Mouse (Mus musculus) testis, adult 2 months (tissue): ENCODE data around the gene Zfp697. TPM values are rescaled to one million over a fixed set of nuclear protein-coding genes. Genes with fewer than 3 reads are reported as not detected.

Experiments
- H3K27ac ChIP-seq: fragments of 200-500 bp; 2 replicates; pipeline ENCODE4 v1.5.1; 2012; ENCODE audit warnings: low read depth, low read length; ENCODE audit not compliant: control insufficient read depth, insufficient read depth
- H3K27me3 ChIP-seq: fragments of 200-500 bp; 2 replicates; pipeline ENCODE4 v1.6.1; 2012; ENCODE audit warnings: mild to moderate bottlenecking, low read length, moderate library complexity; ENCODE audit not compliant: control insufficient read depth, insufficient read depth
- H3K36me3 ChIP-seq: fragments of 200-500 bp; 2 replicates; pipeline ENCODE4 v1.6.1; 2012; ENCODE audit warnings: mild to moderate bottlenecking, low read length; ENCODE audit not compliant: control insufficient read depth, insufficient read depth
- H3K4me1 ChIP-seq: fragments of 200-500 bp; 2 replicates; pipeline ENCODE4 v1.6.1; 2012; ENCODE audit warnings: low read length; ENCODE audit not compliant: control insufficient read depth, insufficient read depth
- H3K4me3 ChIP-seq: fragments of 200-500 bp; 2 replicates; pipeline ENCODE4 v1.5.1; 2012; ENCODE audit warnings: low read depth, mild to moderate bottlenecking, low read length, moderate library complexity, mixed read lengths; ENCODE audit not compliant: control insufficient read depth
- CTCF ChIP-seq: fragments of 200-500 bp; IDR thresholded peaks from 2 replicates; pipeline ENCODE4 v1.5.1; 2012; ENCODE audit warnings: low read depth, mild to moderate bottlenecking, inconsistent platforms, low read length, moderate library complexity; ENCODE audit not compliant: control insufficient read depth, insufficient read depth, insufficient replicate concordance
- POLR2A ChIP-seq: fragments of 200-500 bp; IDR thresholded peaks from 2 replicates; pipeline ENCODE4 v1.6.1; 2012; ENCODE audit warnings: low read depth, mild to moderate bottlenecking, inconsistent platforms, low read length, moderate library complexity; ENCODE audit not compliant: control insufficient read depth
- polyA plus RNA-seq: library from polyadenylated mRNA; depleted of rRNA; stranded (reverse); fragments of >200 nt; gene quantifications from 2 replicates; pipeline ENCODE4 v1.2.3, GENCODE M21; 2012; rRNA removed

Gene Zfp697
- polyA plus RNA-seq: 1.1 and 1.2 TPM in 2 replicates

DNA sequence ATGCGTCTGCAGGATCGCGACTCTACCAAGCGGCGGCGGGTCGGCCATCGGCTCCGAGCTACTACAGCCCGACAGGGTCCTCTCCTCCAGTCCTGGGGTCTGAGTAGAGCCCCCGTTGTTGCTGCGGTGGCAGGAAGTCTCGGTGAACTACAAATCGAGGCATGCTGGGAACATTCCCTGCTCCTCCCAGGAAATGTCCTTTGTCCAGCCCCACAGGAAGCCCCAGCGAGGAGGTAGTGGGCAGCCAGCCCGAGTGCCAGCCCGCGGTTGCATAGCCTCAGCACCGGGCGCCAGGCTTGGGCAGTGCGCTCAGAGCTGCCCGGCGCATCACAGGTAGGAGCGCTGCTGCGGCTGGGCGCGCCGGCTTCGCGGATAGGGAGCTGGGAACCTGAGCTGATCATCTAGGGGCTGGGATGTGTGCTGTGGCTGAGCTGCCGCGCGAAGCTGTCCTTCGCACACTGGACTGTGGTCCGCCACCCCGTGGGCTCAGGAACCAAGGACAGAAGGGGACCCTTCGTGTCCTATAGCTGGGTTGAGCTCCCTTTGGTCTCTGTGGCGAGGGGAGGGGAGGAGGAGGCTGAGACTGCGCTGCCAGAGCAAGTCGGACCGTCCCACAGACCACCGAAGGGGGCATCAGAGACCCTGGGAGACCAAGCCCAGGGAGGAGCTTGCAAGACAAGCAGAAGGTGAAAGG, at the start of gene Zfp697:
Gene Zfp697 (plus strand): TSS at position 216 of the 694 bp plus-strand sequence.
- TF ChIP-seq CTCF: no peak
- TF ChIP-seq POLR2A: peak; percentile 58; the same call in 1 of the 2 replicates
- no peaks in the 10 kb centered on the region for H3K36me3 ChIP-seq
- H3K4me3 ChIP-seq: peak within 1 kb of the TSS; percentile 57
- H3K27ac ChIP-seq: no peak within 1 kb of the TSS
- peaks cover 5% of the 10 kb centered on the region for H3K4me1 ChIP-seq
- H3K27me3 ChIP-seq: no peaks in the 10 kb centered on the region

DNA sequence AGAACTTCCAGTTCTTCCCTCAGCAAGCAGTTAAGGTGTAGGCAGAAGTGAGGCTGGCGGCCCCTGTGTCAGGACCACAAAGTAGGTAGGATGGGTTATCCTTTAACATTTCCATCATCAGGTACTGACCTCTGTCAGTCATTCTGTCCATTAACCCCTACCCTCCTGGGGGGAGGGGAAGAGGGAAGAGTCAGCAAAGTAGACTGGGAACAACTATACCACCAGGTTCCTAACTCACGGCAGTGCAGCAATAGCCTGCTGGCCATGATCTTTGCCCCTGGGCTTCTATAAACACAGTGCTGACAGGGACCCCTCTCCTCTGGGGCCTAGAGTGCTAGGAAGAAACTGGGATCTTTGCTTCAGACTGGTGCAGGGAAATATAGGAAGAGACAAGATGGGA, 48.3 kb upstream of the Zfp697 start:
- Histone ChIP-seq H3K27me3 (no peaks in the 10 kb centered on the region), H3K27ac (no peak overlapping the region), H3K36me3 (no peaks in the 10 kb centered on the region), H3K4me1 (peaks cover 4% of the 10 kb centered on the region), H3K4me3 (no peak overlapping the region)
- TF ChIP-seq POLR2A (no peak), CTCF (no peak)

DNA sequence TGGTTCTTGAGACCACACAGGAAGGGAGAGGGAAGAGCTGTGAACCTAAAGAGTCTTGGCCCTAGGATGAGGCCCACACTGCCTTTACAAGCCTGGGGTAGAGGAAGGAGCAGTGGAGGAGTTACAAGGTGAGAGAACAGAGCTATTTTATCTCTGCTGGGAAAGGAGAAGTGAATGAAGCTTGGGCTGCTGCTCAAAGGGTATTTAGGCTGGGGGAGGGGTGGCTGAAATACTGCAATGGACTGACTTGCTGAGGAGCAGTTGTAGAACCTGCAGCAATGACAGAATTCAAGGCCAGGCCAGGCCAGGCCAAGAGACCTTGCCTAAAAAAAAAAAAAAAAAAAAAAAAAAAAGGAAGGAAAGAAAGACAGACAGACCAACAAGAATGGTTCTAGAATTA, 46.9 kb upstream of the Zfp697 start:
- no peak overlapping the region for H3K4me3 ChIP-seq
- TF ChIP-seq CTCF: no peak
- no peak for TF ChIP-seq POLR2A
- no peaks in the 10 kb centered on the region for H3K36me3 ChIP-seq
- H3K27ac ChIP-seq: no peak overlapping the region
- H3K4me1 ChIP-seq: peaks cover 4% of the 10 kb centered on the region
- no peaks in the 10 kb centered on the region for H3K27me3 ChIP-seq

DNA sequence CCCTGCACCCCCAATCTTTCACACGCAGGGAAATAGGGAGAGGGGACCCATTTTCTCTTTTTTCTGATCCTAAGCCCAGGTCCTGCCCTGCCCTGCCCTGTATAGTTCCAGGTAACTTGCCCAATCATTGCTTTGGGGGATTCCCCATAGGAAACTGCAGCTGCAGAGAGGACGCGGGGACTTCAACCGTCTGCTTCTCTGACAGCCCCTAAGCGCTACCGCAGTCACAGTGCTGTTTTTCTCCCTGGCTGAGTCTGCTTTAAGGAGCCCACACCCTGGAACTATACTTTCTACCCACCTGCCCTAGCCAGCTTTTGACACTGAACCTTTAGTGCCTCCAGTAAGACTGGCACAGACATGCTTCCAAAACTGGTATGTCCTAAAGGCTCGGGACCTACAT, 46.4 kb upstream of the Zfp697 start:
- no peak overlapping the region for H3K4me3 ChIP-seq
- no peak overlapping the region for H3K27ac ChIP-seq
- H3K36me3 ChIP-seq: no peaks in the 10 kb centered on the region
- TF ChIP-seq CTCF: no peak
- no peak for TF ChIP-seq POLR2A
- H3K4me1 ChIP-seq: peaks cover 4% of the 10 kb centered on the region
- H3K27me3 ChIP-seq: no peaks in the 10 kb centered on the region

DNA sequence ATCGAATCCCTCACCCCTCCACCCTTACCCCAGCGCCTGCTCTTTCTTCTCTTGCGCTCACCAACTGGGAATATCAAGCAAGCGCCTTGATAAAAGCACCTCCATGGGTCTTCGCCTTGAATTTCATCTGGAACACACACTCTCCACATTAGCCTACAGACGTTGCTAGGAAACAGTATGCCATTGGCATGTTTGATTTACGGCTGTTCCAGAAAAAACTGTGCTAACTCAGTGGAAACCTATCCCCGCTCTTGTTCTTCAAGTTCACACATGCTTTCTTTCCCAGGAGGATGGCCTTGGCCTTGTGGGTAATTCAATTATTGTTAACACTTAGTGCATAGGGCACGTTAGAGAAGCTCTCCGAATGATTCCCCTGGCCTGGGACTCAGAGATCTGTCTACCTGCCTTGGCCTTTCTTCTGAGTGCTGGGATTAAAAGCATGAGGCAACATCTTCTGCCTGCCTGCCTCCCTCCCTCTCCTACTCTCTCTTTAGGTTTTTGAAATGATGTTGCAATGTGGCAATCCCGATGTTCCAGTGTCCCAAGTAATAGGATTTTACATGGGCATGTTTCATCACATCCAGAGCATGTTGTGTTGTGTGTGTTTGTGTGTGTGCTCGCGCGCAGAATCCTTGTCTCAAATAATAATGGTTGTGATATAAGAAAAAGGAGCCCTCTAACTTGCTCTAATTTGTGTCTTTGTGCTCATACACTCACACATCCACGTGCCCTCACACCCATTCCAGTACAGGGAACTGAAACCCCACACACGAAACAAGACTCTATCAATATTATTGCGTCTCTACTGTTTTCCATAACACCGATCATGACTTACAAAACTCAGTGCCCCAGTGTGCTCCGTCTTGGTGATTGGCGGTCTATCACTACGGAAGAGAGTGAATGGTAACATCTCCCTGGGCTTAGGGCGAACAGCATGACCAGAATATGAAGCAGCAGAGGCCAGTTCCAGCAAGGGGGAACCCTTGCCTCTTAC, 45.3 kb upstream of the Zfp697 start:
- no peak overlapping the region for H3K27ac ChIP-seq
- no peaks in the 10 kb centered on the region for H3K27me3 ChIP-seq
- no peak overlapping the region for H3K4me3 ChIP-seq
- peaks cover 4% of the 10 kb centered on the region for H3K4me1 ChIP-seq
- TF ChIP-seq POLR2A (no peak), CTCF (no peak)
- no peaks in the 10 kb centered on the region for H3K36me3 ChIP-seq

DNA sequence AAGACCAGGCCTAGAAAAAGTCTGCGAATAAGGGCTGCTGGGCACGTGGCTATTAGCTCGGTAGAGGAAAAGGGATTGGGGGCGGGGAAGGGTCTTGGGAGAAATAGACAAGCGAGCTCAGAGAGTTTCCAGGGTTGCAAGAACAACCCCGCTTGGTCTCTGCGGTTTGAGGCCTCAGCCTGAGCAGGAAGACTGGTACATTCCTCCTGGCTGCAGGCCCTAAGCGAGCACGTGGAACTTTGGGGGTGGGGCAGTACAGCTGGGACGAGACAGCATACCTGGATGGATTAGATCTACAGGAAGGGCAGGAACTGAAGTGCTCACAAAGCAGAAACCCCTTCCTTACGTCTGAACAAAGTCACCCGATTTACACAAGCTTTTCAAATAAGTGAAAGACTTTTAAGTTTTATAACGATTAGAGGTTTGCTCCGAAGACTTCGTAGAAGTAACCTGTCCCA, 43.6 kb upstream of the Zfp697 start:
- Histone ChIP-seq H3K36me3 (no peaks in the 10 kb centered on the region), H3K4me1 (peaks cover 4% of the 10 kb centered on the region), H3K4me3 (peak overlapping the region; percentile 25), H3K27ac (no peak overlapping the region), H3K27me3 (no peaks in the 10 kb centered on the region)
- TF ChIP-seq POLR2A (no peak), CTCF (no peak)
